Mouse (Mus musculus): ENCODE measurements around the gene Ifitm6.
"Not testable (repeated sequence)": the region's sequence is repeated elsewhere in the genome, so short reads cannot be mapped to it uniquely, and the experiment has no call there.

Gene Ifitm6

GRCm38 (mm10) chr7:140971479-140972171 lies 46.1 kb downstream of the Ifitm6 start:
- no peak for DNase-seq (ENCODE audit: low spot score in 2 of 2)

- no peak for DNase-seq (ENCODE audit: low spot score in 2 of 2)
Observed at GRCm38 (mm10) chr7:140970931-140971330, 46.8 kb downstream of the Ifitm6 start.

GRCm38 (mm10) chr7:140968710-140969109 lies 49.0 kb downstream of the Ifitm6 start:
- not testable (repeated sequence) for DNase-seq (ENCODE audit: low spot score in 2 of 2)

GRCm38 (mm10) chr7:140967862-140968591 lies 49.7 kb downstream of the Ifitm6 start:
- no peak for DNase-seq (ENCODE audit: low spot score in 2 of 2)

GRCm38 (mm10) chr7:140966921-140967320 lies 50.8 kb downstream of the Ifitm6 start, which contains the start of gene Ifitm1:
TSS of gene Ifitm1 (plus strand) at chr7:140967221.
- no peak for DNase-seq (ENCODE audit: low spot score in 2 of 2)
